Mouse (Mus musculus): Measurements from ENCODE around the gene Grk5. TPM values are rescaled to one million over a fixed set of nuclear protein-coding genes. Genes with fewer than 3 reads are reported as not detected.
A peak's percentile ranks its signal among the peaks of the same experiment; 100 is the strongest.

Gene Grk5
- polyA plus RNA-seq, 1 experiment: 1.7 TPM

- Histone ChIP-seq H3K27ac (ENCODE audit: control insufficient read depth, insufficient read depth, low read depth, low read length) (no peak overlapping the region), H3K4me3 (ENCODE audit: control insufficient read depth, low read depth, low read length) (no peak overlapping the region), H3K4me1 (ENCODE audit: control insufficient read depth, insufficient read depth, low read length) (peaks cover 4% of the 10 kb centered on the region), H3K27me3 (ENCODE audit: control insufficient read depth, insufficient read depth, low read length) (no peaks in the 10 kb centered on the region), H3K36me3 (ENCODE audit: control insufficient read depth, insufficient read depth, low read length) (no peaks in the 10 kb centered on the region)
- TF ChIP-seq POLR2A (IDR thresholded peaks at IDR 0.05; ENCODE audit: control insufficient read depth, low read depth, low read length): no peak
- TF ChIP-seq CTCF (IDR thresholded peaks at IDR 0.05; ENCODE audit: control insufficient read depth, insufficient read depth, insufficient replicate concordance, low read depth, low read length): no peak
Measured at GRCm38 (mm10) chr19:60872272-60872671, 17.3 kb upstream of the Grk5 start.

GRCm38 (mm10) chr19:60873501-60873900, 16.0 kb upstream of the Grk5 start:
- Histone ChIP-seq H3K36me3 (ENCODE audit: control insufficient read depth, insufficient read depth, low read length) (no peaks in the 10 kb centered on the region), H3K27ac (ENCODE audit: control insufficient read depth, insufficient read depth, low read depth, low read length) (peak overlapping the region; percentile 89), H3K27me3 (ENCODE audit: control insufficient read depth, insufficient read depth, low read length) (no peaks in the 10 kb centered on the region), H3K4me1 (ENCODE audit: control insufficient read depth, insufficient read depth, low read length) (peaks cover 4% of the 10 kb centered on the region), H3K4me3 (ENCODE audit: control insufficient read depth, low read depth, low read length) (peak overlapping the region; percentile 97)
- TF ChIP-seq POLR2A (IDR thresholded peaks at IDR 0.05; ENCODE audit: control insufficient read depth, low read depth, low read length) (no peak), CTCF (IDR thresholded peaks at IDR 0.05; ENCODE audit: control insufficient read depth, insufficient read depth, insufficient replicate concordance, low read depth, low read length) (no peak)

- Histone ChIP-seq H3K4me3 (ENCODE audit: control insufficient read depth, low read depth, low read length) (peak within 1 kb of the TSS; percentile 97), H3K27ac (ENCODE audit: control insufficient read depth, insufficient read depth, low read depth, low read length) (peak within 1 kb of the TSS; percentile 89)
- TF ChIP-seq CTCF (IDR thresholded peaks at IDR 0.05; ENCODE audit: control insufficient read depth, insufficient read depth, insufficient replicate concordance, low read depth, low read length) (no peak), POLR2A (IDR thresholded peaks at IDR 0.05; ENCODE audit: control insufficient read depth, low read depth, low read length) (peak; percentile 93)
Measured at GRCm38 (mm10) chr19:60874064-60874694, 15.4 kb upstream of the Grk5 start, which contains the start of gene Prdx3. Prdx3 (minus strand) TSS chr19:60874556.

GRCm38 (mm10) chr19:60883129-60883528, 6.4 kb upstream of the Grk5 start:
- Histone ChIP-seq H3K4me3 (ENCODE audit: control insufficient read depth, low read depth, low read length) (no peak overlapping the region), H3K27ac (ENCODE audit: control insufficient read depth, insufficient read depth, low read depth, low read length) (no peak overlapping the region), H3K36me3 (ENCODE audit: control insufficient read depth, insufficient read depth, low read length) (no peaks in the 10 kb centered on the region), H3K27me3 (ENCODE audit: control insufficient read depth, insufficient read depth, low read length) (no peaks in the 10 kb centered on the region), H3K4me1 (ENCODE audit: control insufficient read depth, insufficient read depth, low read length) (no peaks in the 10 kb centered on the region)
- TF ChIP-seq CTCF (IDR thresholded peaks at IDR 0.05; ENCODE audit: control insufficient read depth, insufficient read depth, insufficient replicate concordance, low read depth, low read length) (no peak), POLR2A (IDR thresholded peaks at IDR 0.05; ENCODE audit: control insufficient read depth, low read depth, low read length) (no peak)

More at GRCm38 (mm10) chr19:60874064-60874694, 15.4 kb upstream of the Grk5 start, which contains the start of gene Prdx3:
- Histone ChIP-seq H3K4me1 (ENCODE audit: control insufficient read depth, insufficient read depth, low read length) (peaks cover 4% of the 10 kb centered on the region), H3K36me3 (ENCODE audit: control insufficient read depth, insufficient read depth, low read length) (no peaks in the 10 kb centered on the region), H3K27me3 (ENCODE audit: control insufficient read depth, insufficient read depth, low read length) (no peaks in the 10 kb centered on the region)

- Histone ChIP-seq H3K4me1 (ENCODE audit: control insufficient read depth, insufficient read depth, low read length) (peaks cover 8% of the 10 kb centered on the region), H3K36me3 (ENCODE audit: control insufficient read depth, insufficient read depth, low read length) (no peaks in the 10 kb centered on the region), H3K27me3 (ENCODE audit: control insufficient read depth, insufficient read depth, low read length) (no peaks in the 10 kb centered on the region), H3K27ac (ENCODE audit: control insufficient read depth, insufficient read depth, low read depth, low read length) (no peak overlapping the region), H3K4me3 (ENCODE audit: control insufficient read depth, low read depth, low read length) (no peak overlapping the region)
- TF ChIP-seq CTCF (IDR thresholded peaks at IDR 0.05; ENCODE audit: control insufficient read depth, insufficient read depth, insufficient replicate concordance, low read depth, low read length): no peak
- no peak for TF ChIP-seq POLR2A (IDR thresholded peaks at IDR 0.05; ENCODE audit: control insufficient read depth, low read depth, low read length)
Measured at GRCm38 (mm10) chr19:60887637-60888036, 1.9 kb upstream of the Grk5 start.

GRCm38 (mm10) chr19:60889101-60889713, 342 bp upstream of the Grk5 start:
- H3K4me1 ChIP-seq (ENCODE audit: control insufficient read depth, insufficient read depth, low read length): peaks cover 8% of the 10 kb centered on the region
- peak overlapping the region; percentile 89 for H3K4me3 ChIP-seq (ENCODE audit: control insufficient read depth, low read depth, low read length)
- peak overlapping the region; percentile 30 for H3K27ac ChIP-seq (ENCODE audit: control insufficient read depth, insufficient read depth, low read depth, low read length)
- H3K36me3 ChIP-seq (ENCODE audit: control insufficient read depth, insufficient read depth, low read length): no peaks in the 10 kb centered on the region
- H3K27me3 ChIP-seq (ENCODE audit: control insufficient read depth, insufficient read depth, low read length): no peaks in the 10 kb centered on the region
- no peak for TF ChIP-seq CTCF (IDR thresholded peaks at IDR 0.05; ENCODE audit: control insufficient read depth, insufficient read depth, insufficient replicate concordance, low read depth, low read length)
- TF ChIP-seq POLR2A (IDR thresholded peaks at IDR 0.05; ENCODE audit: control insufficient read depth, low read depth, low read length): no peak

GRCm38 (mm10) chr19:60890391-60891122, 1.0 kb downstream of the Grk5 start:
- no peak for TF ChIP-seq POLR2A (IDR thresholded peaks at IDR 0.05; ENCODE audit: control insufficient read depth, low read depth, low read length)
- no peak for TF ChIP-seq CTCF (IDR thresholded peaks at IDR 0.05; ENCODE audit: control insufficient read depth, insufficient read depth, insufficient replicate concordance, low read depth, low read length)
- Histone ChIP-seq H3K4me3 (ENCODE audit: control insufficient read depth, low read depth, low read length) (peak overlapping the region; percentile 89), H3K27me3 (ENCODE audit: control insufficient read depth, insufficient read depth, low read length) (no peaks in the 10 kb centered on the region), H3K27ac (ENCODE audit: control insufficient read depth, insufficient read depth, low read depth, low read length) (peak overlapping the region; percentile 19), H3K4me1 (ENCODE audit: control insufficient read depth, insufficient read depth, low read length) (peaks cover 8% of the 10 kb centered on the region), H3K36me3 (ENCODE audit: control insufficient read depth, insufficient read depth, low read length) (no peaks in the 10 kb centered on the region)

Data from testis, adult 2 months (tissue).